ENCODE assay signal across 9 mouse cellular contexts in genomic region chr9:53144266-53144665, GRCm38 (mm10).
DNase-seq lines count a peak whose midpoint lies in the region; ATAC-seq lines count a peak whose summit lies in the region.
"Had no signal": no experiment of that assay in that cellular context is flagged by ENCODE, and none has a peak within 500 bp of the region (broad histone marks: within the 10 kb centered on the region; RNA-seq: fewer than 3 reads in every experiment).

No protein-coding gene starts in this region.

- no peak overlapping the region for H3K27ac ChIP-seq in embryonic facial prominence, embryonic 11.5 days (replicated peaks; ENCODE audit: low read depth, low read length)
- H3K27ac ChIP-seq in hindbrain, embryonic 14.5 days: no peak overlapping the region
- H3K27ac ChIP-seq: hindbrain, embryonic 15.5 days had no signal

- peak; percentile 34 for DNase-seq in 3134 (ENCODE audit: extremely low read depth, insufficient read length, low spot score)
- DNase-seq in A20 (ENCODE audit: low read depth, low spot score): peak; percentile 63
- DNase-seq in adrenal gland, postnatal 36 days: peak; percentile 58 to 69
- DNase-seq in embryonic facial prominence, embryonic 11.5 days (ENCODE audit: low spot score): peak; percentile 66
- peak; percentile 77 for DNase-seq in hindbrain, embryonic 14.5 days (ENCODE audit: low spot score)
- DNase-seq in left cerebral cortex, postnatal 36 days (ENCODE audit: low spot score in 2 of 2): peak; percentile 33 to 47
- DNase-seq in retina, postnatal 1 day: peak; percentile 70

- WGBS in embryonic facial prominence, embryonic 11.5 days: 38% methylated on average over 4 of the region's 4 CpGs
- 33% methylated on average over 4 of the region's 4 CpGs for WGBS in hindbrain, embryonic 14.5 days

- no peaks in the 10 kb centered on the region for H3K27me3 ChIP-seq in embryonic facial prominence, embryonic 11.5 days (ENCODE audit: control insufficient read depth, insufficient read depth, low read length)
- H3K27me3 ChIP-seq in hindbrain, embryonic 14.5 days (ENCODE audit: control insufficient read depth, insufficient read depth, low read length): no peaks in the 10 kb centered on the region
- H3K27me3 ChIP-seq: hindbrain, embryonic 15.5 days had no signal

- no peaks in the 10 kb centered on the region for H3K4me1 ChIP-seq in embryonic facial prominence, embryonic 11.5 days (ENCODE audit: control insufficient read depth, insufficient read depth, low read length)
- no peaks in the 10 kb centered on the region for H3K4me1 ChIP-seq in hindbrain, embryonic 14.5 days (replicated peaks; ENCODE audit: control insufficient read depth, insufficient read depth, low read length)
- H3K4me1 ChIP-seq: hindbrain, embryonic 15.5 days had no signal

- H3K36me3 ChIP-seq in embryonic facial prominence, embryonic 11.5 days (replicated peaks; ENCODE audit: control insufficient read depth, insufficient read depth, low read depth, low read length): no peaks in the 10 kb centered on the region
- no peaks in the 10 kb centered on the region for H3K36me3 ChIP-seq in hindbrain, embryonic 14.5 days (replicated peaks; ENCODE audit: control insufficient read depth, insufficient read depth)
- H3K36me3 ChIP-seq: hindbrain, embryonic 15.5 days had no signal

- no peak; the same call in 1 of the 2 replicates for ATAC-seq in embryonic facial prominence, embryonic 11.5 days (replicated peaks; ENCODE audit: insufficient number of reproducible peaks, low FRiP score, low TSS enrichment, low read depth)
- no peak for ATAC-seq in hindbrain, embryonic 14.5 days (ENCODE audit: low FRiP score)
- no peak for ATAC-seq in erythroid progenitor cell, adult 5-6 weeks (replicated peaks; ENCODE audit: low FRiP score, poor library complexity, severe bottlenecking)

- H3K4me2 ChIP-seq in embryonic facial prominence, embryonic 11.5 days (ENCODE audit: low read depth, low read length): no peak overlapping the region
- H3K4me2 ChIP-seq in hindbrain, embryonic 14.5 days (replicated peaks): no peak overlapping the region
- H3K4me2 ChIP-seq: hindbrain, embryonic 15.5 days had no signal

- intact Hi-C loops in left cerebral cortex, postnatal 36 days (cut with DNase I): loop anchor here (2.0 kb wide), 1 partner anchor 845 kb away; no protein-coding TSS in a partner anchor

- H3K9me3 ChIP-seq in embryonic facial prominence, embryonic 11.5 days (replicated peaks; ENCODE audit: control insufficient read depth, low read length): no peaks in the 10 kb centered on the region
- H3K9me3 ChIP-seq in hindbrain, embryonic 14.5 days (ENCODE audit: control insufficient read depth, low read length): no peaks in the 10 kb centered on the region
- H3K9me3 ChIP-seq: hindbrain, embryonic 15.5 days had no signal

- H3K9ac ChIP-seq in embryonic facial prominence, embryonic 11.5 days (replicated peaks; ENCODE audit: low read length): no peak overlapping the region
- no peak overlapping the region for H3K9ac ChIP-seq in hindbrain, embryonic 14.5 days
- H3K9ac ChIP-seq: hindbrain, embryonic 15.5 days had no signal

- H3K4me3 ChIP-seq in embryonic facial prominence, embryonic 11.5 days (ENCODE audit: low read depth, low read length): no peak overlapping the region
- no peak overlapping the region for H3K4me3 ChIP-seq in hindbrain, embryonic 14.5 days (replicated peaks; ENCODE audit: low read length)
- H3K4me3 ChIP-seq: hindbrain, embryonic 15.5 days had no signal
